Mouse (Mus musculus): ENCODE measurements around the gene Kcmf1. TPM values are rescaled to one million over a fixed set of nuclear protein-coding genes. Genes with fewer than 3 reads are reported as not detected.
A peak's percentile ranks its signal among the peaks of the same experiment; 100 is the strongest.
"Not testable (repeated sequence)": the region's sequence is repeated elsewhere in the genome, so short reads cannot be mapped to it uniquely, and the experiment has no call there.

Gene Kcmf1
- total RNA-seq, 2 experiments from 2014 or later: 62.3 to 64.6 TPM

DNA sequence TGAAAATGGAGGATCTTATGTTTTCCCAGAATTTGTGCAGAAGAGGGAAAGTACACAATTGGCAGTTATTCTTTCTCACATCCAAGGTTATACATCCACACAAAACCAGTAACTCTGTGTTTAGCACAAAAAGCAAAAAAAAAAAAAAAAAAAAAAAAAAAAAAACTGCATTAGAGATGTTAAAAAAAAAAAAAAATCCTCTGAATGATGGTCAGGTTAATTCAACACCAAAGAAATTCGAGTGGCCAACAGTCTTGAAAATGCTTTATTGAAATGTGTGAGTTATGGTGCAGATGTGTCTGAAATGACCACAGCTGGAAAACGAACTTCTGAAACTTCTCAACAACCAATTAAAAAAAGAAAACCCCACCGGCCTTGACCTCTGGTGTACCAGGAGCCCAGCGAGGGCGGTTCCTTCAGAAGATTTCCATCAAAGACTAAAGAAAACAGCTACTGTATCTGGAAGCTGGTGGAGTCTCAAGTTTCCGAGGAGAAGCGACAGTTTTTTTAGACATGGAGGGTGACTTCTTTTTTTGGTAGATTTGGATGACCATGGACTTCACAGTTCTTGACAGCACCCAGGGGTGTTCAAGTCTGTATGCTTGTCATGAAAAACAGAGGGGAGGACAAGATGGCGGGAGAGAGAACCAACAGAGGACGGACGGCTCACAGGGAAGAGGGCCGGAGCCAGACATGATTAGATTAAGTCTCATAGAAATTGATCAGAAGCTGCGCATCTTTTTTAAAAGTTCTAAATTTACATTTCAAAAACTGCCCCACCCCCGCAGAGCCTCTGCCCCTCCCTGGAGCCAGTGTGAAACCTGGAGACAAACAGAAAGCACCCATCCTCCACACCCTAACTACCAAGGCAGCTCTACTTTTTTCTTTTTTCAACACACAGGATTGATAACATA is 58.7 kb downstream of the Kcmf1 start:
- DNase-seq: no peak

- DNase-seq: no peak
Observed at GRCm38 (mm10) chr6:72837756-72838155, 62.0 kb downstream of the Kcmf1 start.

DNA sequence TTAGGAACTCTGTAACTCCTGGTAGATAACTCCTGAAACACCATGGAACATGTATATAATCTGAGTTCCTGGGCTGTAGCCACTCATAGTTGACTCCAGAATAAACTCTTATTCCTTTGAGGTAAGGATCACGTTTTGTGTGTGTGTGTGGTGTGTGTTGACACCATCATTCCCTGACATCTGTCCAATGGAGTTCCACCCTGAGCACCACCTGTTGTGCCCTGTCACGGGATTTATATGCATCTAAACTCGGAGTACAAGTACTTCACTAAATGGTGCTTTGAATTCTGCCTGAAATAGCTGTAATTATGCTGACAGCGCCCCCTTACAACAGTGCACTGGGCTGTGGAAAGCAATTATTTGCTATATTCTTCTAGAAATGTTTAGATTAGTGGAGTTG is 65.3 kb downstream of the Kcmf1 start:
- no peak for DNase-seq

GRCm38 (mm10) chr6:72831858-72832257 is 67.9 kb downstream of the Kcmf1 start:
- DNase-seq: no peak

- DNase-seq: peak; percentile 50 to 62
Observed at GRCm38 (mm10) chr6:72831276-72831675, 68.5 kb downstream of the Kcmf1 start.

- no peak for DNase-seq
Observed at GRCm38 (mm10) chr6:72828857-72829256, 70.9 kb downstream of the Kcmf1 start.

GRCm38 (mm10) chr6:72828037-72828436 is 71.7 kb downstream of the Kcmf1 start:
- DNase-seq: not testable (repeated sequence)

- DNase-seq: no peak
Observed at GRCm38 (mm10) chr6:72825762-72826161, 74.0 kb downstream of the Kcmf1 start.

GRCm38 (mm10) chr6:72824971-72825737 is 74.6 kb downstream of the Kcmf1 start:
- DNase-seq: no peak

DNA sequence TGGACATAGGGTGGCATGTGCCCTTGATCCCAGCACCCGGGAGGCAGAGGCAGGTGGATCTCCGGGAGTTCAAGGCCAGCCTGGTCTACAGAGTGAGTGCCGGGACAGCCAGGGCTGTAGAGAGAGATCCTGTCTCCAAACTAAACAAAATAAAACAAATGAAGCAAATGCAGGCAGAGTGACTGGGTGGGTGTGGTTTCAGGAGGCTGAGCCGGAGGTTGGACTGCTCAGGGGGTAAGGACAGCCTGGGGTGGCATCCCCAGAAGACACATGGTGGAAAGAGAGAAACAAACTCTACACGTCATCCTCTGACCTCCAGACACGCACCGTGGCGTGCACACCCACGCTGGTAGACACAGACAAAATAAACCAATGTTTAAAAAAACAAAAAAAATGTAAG is 86.3 kb downstream of the Kcmf1 start:
- DNase-seq: no peak

- DNase-seq: no peak
Observed at GRCm38 (mm10) chr6:72810248-72810647, 89.5 kb downstream of the Kcmf1 start.

DNA sequence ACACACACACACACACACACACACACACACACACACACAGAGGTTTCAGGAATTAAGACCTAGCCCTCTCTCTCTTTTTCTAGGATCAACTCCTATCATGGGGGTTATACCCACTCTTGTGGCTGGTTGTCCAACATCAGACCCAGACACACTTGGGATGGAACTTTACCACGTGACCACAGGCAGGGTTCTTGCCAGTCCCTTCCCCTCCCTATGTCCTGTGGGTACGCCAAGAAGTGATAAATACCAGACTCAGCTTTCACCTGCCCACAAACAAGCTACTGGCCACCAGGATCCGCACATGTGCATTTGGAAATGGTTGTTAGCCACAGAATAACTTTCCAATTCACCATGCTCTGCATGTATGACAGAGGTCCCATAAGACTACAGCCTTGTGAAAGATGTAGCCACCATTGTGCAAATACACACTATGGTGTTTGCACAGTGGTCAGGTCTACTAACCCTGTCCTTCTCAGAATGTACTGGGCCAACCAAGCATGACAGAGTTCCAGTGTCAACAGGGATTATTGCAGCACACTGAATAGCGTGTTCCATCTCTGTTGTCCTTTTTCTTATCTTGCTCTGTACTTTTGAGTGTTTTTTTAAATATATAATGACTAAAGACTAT is 90.1 kb downstream of the Kcmf1 start:
- no peak for DNase-seq

GRCm38 (mm10) chr6:72808342-72808741 is 91.4 kb downstream of the Kcmf1 start:
- no peak for DNase-seq

- no peak for DNase-seq
Observed at GRCm38 (mm10) chr6:72803669-72804068, 96.1 kb downstream of the Kcmf1 start.

GRCm38 (mm10) chr6:72802119-72802518 is 97.7 kb downstream of the Kcmf1 start:
- no peak for DNase-seq

- no peak for DNase-seq
Observed at GRCm38 (mm10) chr6:72800641-72801040, 99.1 kb downstream of the Kcmf1 start.

- no peak for DNase-seq
Observed at GRCm38 (mm10) chr6:72797763-72798162, 102.0 kb downstream of the Kcmf1 start.

GRCm38 (mm10) chr6:72795444-72795843 is 104.3 kb downstream of the Kcmf1 start:
- no peak for DNase-seq

DNA sequence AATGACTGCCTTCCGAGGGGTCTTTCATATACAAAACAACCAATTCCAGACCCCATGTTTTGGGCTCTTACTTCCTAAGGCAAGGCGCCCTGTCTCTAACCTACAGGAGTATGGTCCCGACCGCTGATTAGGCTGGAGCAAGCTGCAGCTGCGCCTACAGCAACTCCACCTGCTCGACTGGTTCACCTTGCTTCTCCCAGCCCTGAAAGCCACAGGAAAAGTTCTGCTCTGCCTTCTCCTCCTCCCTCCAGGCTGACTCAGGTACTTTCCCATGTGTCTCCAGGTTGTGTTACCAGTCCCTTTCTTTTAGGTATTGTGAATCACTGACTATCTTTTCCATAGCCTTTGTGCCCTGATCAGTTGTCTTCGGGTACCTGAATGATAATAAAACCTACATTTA is 104.9 kb downstream of the Kcmf1 start:
- DNase-seq: no peak

DNA sequence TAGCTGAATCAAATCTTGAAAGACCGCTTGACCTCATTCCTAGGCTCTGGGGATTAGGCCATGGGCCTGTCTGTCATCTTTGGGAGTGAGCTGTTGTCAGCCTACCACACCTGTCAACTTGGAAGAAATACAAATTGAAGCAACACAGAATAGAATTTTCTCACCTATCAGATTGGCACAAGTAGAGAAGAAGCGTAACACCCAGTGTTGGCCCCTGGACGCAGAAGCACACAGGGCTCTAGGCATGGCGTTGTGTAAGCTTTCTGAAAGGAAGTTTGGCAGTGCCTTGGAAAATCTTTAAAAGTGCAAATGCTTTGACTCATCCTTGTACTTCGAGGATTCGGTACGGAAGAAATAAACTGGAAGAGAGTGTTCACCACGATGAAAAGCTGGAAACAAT is 107.1 kb downstream of the Kcmf1 start:
- DNase-seq: no peak
